Mouse (Mus musculus) myocyte (in vitro differentiated cells): ENCODE measurements around the gene Cd3g.

ENCODE experiments used
- MAX ChIP-seq: IDR thresholded peaks from one replicate; pipeline ENCODE4 v1.6.1; 2011; ENCODE audit warnings: low read depth, mild to moderate bottlenecking, control low read depth
- MYOG ChIP-seq, 3 experiments: IDR thresholded peaks; one replicate each; pipeline ENCODE4 v1.6.1; 2011; ENCODE audit warnings: control low read depth in 2 of 3, low read depth in 2 of 3, mild to moderate bottlenecking in 2 of 3; ENCODE audit not compliant: insufficient read length in 2 of 3, control insufficient read depth in 1 of 3, insufficient read depth in 1 of 3
- POLR2A ChIP-seq: IDR thresholded peaks from one replicate; pipeline ENCODE4 v1.6.1; 2011; ENCODE audit warnings: low read depth, mild to moderate bottlenecking, control low read depth, moderate library complexity; ENCODE audit not compliant: insufficient read length
- POLR2AphosphoS2 ChIP-seq: IDR thresholded peaks from one replicate; pipeline ENCODE4 v1.6.1; 2011; ENCODE audit warnings: low read depth, control low read depth; ENCODE audit not compliant: insufficient read length
- REST ChIP-seq: IDR thresholded peaks from one replicate; pipeline ENCODE4 v1.6.1; 2011; ENCODE audit warnings: mild to moderate bottlenecking, control low read depth, moderate library complexity; ENCODE audit not compliant: insufficient read depth, insufficient read length
- SRF ChIP-seq: IDR thresholded peaks from one replicate; pipeline ENCODE4 v1.6.1; 2011; ENCODE audit warnings: low read depth; ENCODE audit not compliant: control insufficient read depth, insufficient read length
- USF1 ChIP-seq: IDR thresholded peaks from one replicate; pipeline ENCODE4 v1.6.1; 2011; ENCODE audit warnings: low read depth, mild to moderate bottlenecking, control low read depth, moderate library complexity

- TF ChIP-seq POLR2A (no peak), REST (no peak), MAX (no peak), USF1 (no peak), SRF (no peak), MYOG (IDR thresholded peaks at IDR 0.05; ENCODE audit: control insufficient read depth in 1 of 3, insufficient read depth in 1 of 3, insufficient read length in 2 of 3, low read depth in 2 of 3) (no peak), POLR2AphosphoS2 (no peak)
Observed at GRCm38 (mm10) chr9:44946185-44946695, 34.0 kb downstream of the Cd3g start.
